Mouse (Mus musculus): ENCODE data around the gene Fyn.

The Fyn gene

DNA sequence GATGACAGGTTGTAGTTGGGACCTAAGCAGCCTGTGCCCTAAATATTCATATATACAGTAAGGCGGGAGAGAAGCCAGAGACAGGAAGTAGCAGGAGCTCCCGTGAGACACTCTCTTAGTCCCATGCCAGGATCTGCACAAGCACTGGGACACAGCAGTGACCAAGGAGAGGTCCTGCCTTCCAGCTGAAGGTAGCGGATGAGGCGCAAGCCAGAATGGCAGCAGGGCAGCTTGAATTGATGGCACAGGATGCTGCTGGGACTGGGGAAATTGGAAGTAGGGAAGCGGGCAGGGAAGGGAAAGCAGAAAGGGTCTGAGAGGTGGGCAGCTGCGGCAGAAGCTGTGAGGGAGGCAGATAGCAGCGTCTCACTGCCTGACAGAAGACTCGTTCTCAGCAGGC is 81.7 kb downstream of the Fyn start:
- DNase-seq, result no peak

DNA sequence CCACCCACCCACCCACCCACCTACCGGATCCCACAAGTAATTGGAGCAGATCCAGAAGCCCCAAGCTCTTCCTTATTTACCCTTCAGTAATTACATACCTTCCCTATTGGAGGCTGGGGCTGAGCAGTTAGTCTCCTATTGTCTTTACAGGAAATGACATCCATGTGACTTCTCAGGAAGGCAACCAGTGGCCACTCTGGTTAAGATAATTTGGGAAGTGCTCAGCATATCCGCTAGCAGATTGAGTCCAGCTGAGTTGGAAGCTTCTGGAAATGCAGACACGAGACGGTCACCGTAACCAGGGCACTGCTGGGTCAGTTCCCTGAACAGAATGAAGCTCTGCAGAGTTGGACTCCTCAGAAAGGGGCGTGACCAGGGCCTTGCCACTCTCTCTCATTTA is 82.4 kb downstream of the Fyn start:
- no peak for DNase-seq

- no peak for DNase-seq
Measured at GRCm38 (mm10) chr10:39451918-39452624, 83.4 kb downstream of the Fyn start.

GRCm38 (mm10) chr10:39455344-39455743 is 86.7 kb downstream of the Fyn start:
- no peak for DNase-seq

DNA sequence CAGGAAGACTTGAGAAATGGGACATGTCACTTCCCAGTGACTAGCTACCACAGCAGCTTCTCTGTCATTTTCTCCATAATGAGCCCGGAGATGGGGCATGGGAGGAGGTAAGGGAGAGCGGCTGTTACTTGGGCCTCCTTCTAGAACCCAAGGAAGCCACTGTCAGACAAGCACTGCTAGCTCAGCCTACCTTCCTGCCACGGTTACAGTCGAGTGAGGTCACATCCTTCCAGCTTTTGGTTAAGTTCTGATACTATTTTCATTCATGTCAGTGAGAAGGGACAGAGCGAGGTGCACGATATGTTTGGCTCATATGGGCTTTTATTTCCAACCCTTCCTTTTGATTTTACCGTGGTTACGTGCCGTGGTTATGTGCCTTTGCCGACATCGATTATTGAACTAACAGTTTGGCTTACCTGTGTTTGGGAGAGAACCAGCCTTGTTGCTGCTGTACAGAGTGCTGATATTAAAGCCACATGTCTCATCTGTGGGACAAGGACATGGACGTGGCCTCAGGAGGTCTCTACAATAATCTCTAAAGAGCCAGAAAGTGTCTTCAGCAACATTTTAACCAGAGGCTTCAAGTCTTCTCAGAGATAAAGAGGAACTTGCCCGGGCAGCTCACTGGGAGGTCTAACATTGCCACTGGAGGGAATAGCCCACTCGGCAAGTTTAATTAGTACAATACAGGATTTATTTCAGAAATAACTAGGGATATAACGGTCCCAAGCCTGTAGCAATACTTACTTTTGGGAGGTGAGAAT is 87.4 kb downstream of the Fyn start:
- DNase-seq, result no peak

- no peak for DNase-seq
Measured at GRCm38 (mm10) chr10:39456776-39457175, 88.1 kb downstream of the Fyn start.

- DNase-seq, result no peak
Measured at GRCm38 (mm10) chr10:39457281-39457680, 88.6 kb downstream of the Fyn start.

DNA sequence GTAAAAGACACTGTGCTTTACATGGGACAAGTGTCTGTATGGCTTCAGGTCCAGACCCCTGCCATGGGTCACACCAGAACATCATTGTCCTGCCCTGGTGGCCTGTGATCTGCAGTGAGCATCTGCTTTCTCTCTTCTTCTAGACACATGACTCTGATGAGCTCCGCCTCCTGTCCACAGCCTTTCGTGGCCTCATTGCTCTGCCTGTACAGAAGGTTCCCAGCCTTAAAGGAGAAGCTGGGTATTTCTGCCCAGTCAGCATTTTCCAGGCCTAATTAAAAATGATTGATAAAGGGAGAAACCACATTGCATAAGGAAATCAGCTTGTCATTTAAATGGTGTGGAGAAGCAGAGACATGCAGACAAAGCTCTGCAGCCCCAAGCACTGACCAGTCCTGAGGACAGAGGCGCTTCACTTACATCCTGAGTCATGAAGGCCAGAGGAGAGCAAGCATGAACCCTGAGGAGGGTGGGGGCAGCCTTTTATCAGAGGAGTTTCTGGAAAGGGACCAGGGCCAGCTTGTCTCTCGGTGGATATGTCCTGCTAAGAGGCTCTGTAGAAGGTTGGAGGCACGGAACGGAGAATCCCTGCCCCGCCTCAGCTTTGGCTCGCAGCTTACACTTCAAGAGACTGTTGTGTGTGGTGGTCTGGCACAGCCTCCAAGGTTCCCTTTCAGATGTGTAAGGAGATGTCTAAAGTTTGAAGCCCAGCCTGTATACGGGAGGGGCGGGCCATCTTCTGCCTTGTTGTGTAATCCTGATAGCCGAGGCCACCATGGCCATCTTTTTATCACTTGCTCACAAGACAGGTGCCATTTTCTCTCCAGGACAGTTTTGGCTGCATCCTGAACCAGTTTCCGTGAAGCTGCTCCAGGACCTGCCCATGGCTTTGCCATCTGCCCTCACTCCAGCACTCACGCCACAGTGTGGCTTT is 90.4 kb downstream of the Fyn start:
- no peak for DNase-seq

- DNase-seq, result no peak
Measured at GRCm38 (mm10) chr10:39460621-39461020, 92.0 kb downstream of the Fyn start.

- no peak for DNase-seq
Measured at GRCm38 (mm10) chr10:39461909-39462308, 93.3 kb downstream of the Fyn start.

- no peak for DNase-seq
Measured at GRCm38 (mm10) chr10:39462711-39463110, 94.1 kb downstream of the Fyn start.

- no peak for DNase-seq
Measured at GRCm38 (mm10) chr10:39464383-39464782, 95.7 kb downstream of the Fyn start.

- DNase-seq, result no peak
Measured at GRCm38 (mm10) chr10:39467317-39467716, 98.7 kb downstream of the Fyn start.

GRCm38 (mm10) chr10:39467821-39468220 is 99.2 kb downstream of the Fyn start:
- DNase-seq, result no peak

- DNase-seq, result no peak
Measured at GRCm38 (mm10) chr10:39468576-39468975, 99.9 kb downstream of the Fyn start.

- DNase-seq, result no peak
Measured at GRCm38 (mm10) chr10:39469341-39469740, 100.7 kb downstream of the Fyn start.

- DNase-seq, result no peak
Measured at GRCm38 (mm10) chr10:39470321-39470720, 101.7 kb downstream of the Fyn start.

DNA sequence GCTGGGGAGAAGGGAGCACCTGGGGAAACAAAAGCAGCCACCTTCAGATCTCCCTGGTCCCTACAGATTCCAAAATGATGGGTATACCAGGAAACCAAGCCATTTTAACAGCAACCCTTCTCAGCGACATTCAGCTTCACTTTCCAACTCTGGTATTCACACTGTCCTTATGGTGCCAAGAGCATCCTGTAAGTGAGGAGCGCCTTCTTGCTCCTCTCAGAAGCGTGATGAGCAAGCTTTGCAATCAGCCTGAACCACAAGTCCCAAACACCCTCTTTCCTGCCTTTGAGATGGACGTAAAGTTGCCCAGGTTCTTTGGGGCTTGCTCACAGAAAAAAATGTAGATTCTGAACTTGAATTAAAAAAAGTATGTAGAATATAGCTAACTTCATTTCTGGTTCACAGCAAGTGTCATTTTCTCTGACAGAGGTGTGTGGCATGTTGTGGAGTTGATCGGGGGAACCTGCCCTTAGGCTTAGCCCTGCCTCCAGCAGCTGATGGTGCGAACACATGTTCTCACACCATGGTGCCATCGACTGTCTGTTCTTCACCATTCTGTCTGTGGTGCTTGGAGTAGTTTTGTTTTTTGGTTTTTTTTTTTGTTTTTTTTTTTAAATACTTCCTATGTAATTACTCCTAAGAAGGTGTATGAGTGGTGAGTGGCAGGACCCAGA is 102.5 kb downstream of the Fyn start:
- no peak for DNase-seq

DNA sequence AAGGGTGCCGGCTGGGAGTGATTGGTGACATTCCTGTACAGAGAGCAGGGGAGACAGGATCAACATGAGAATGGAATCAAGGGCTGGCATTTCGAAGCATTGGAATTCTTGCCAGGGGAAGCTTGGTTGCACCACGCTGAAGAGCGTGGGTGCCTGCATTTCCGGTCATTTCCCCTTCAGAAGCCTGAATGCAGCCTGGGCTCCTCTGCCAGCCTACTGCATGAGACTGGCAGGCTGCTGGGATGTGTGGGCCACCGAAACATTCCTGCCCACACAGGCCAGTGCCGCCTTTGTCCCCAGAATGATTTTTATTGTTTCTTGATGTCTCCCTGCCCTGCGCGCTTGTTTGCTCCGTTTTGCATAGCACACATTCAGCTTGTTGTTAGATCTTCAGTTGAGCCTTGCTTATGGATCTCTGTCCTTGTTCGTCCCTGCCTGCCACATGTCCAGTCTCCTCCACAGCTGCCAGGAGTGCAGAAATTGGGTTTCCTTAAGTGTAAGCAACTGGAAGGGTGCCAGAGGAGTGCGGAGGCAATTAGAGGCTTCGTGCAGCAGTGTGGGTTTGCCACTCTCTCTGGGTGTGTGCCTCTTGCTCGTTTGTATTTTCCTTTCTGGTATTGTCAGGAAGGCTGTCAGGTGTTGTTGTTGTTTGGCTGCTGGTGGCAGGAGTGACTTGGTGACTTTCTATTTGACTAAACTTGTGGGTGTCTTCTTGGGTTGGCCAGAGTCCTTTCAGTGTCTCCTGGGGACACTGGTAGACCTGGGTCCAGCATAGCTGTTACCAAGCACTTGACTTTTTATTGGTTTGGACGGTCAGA is 103.3 kb downstream of the Fyn start:
- DNase-seq, result peak; percentile 52

DNA sequence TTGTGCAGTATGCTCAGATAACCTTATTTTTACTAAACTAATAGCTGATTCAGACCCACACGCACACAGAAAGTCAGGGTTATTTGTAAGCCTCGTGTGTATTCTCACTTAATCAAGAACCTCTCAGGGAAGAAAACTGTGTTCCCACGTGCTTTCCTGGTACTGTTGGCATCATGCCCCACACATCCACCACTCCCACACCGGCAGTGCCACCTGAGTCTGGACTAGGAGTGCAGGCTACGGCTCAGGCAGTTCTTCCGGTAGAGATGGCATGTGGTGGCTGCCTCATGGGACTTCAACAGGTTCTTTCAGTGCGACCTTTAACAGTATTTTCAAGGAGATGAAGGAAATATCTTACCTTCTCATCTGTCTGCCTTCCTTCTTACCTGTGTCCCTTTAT is 104.3 kb downstream of the Fyn start:
- no peak for DNase-seq

GRCm38 (mm10) chr10:39479361-39479760 is 110.7 kb downstream of the Fyn start:
- no peak for DNase-seq

GRCm38 (mm10) chr10:39484382-39484826 is 115.7 kb downstream of the Fyn start:
- DNase-seq, result no peak

Data from layer of hippocampus, adult 9-11 months (tissue).